Mouse (Mus musculus): ENCODE measurements around the gene Ankle1.
A peak's percentile ranks its signal among the peaks of the same experiment; 100 is the strongest.

Ankle1 gene

GRCm38 (mm10) chr8:71405401-71406098 is at the start of gene Ankle1:
TSS of gene Ankle1 (plus strand) at chr8:71406010.
- peak; percentile 99 for DNase-seq

GRCm38 (mm10) chr8:71358026-71358425 is 47.8 kb upstream of the Ankle1 start:
- DNase-seq = no peak

GRCm38 (mm10) chr8:71366771-71367528 is 38.9 kb upstream of the Ankle1 start, which contains the start of gene Use1:
TSS of gene Use1 (plus strand) at chr8:71366848.
- peak; percentile 90 to 92 for DNase-seq

- DNase-seq = no peak
Observed at GRCm38 (mm10) chr8:71367529-71368176, 38.2 kb upstream of the Ankle1 start.

- DNase-seq = no peak
Observed at GRCm38 (mm10) chr8:71368366-71368765, 37.4 kb upstream of the Ankle1 start.

GRCm38 (mm10) chr8:71369040-71369718 is 36.6 kb upstream of the Ankle1 start:
- DNase-seq = no peak

GRCm38 (mm10) chr8:71370711-71371235 is 35.0 kb upstream of the Ankle1 start:
- DNase-seq = no peak

- peak; percentile 98 to 99 for DNase-seq
Observed at GRCm38 (mm10) chr8:71371236-71371848, 34.5 kb upstream of the Ankle1 start, which contains the start of gene Ocel1. TSS of gene Ocel1 (plus strand) at chr8:71371298.

GRCm38 (mm10) chr8:71372427-71372826 is 33.4 kb upstream of the Ankle1 start:
- DNase-seq = no peak

GRCm38 (mm10) chr8:71373000-71373399 is 32.8 kb upstream of the Ankle1 start:
- no peak for DNase-seq

- DNase-seq = no peak
Observed at GRCm38 (mm10) chr8:71374616-71375206, 31.1 kb upstream of the Ankle1 start.

- DNase-seq = peak; percentile 64 to 67
Observed at GRCm38 (mm10) chr8:71375581-71376422, 30.0 kb upstream of the Ankle1 start.

GRCm38 (mm10) chr8:71376423-71377030 is 29.3 kb upstream of the Ankle1 start:
- DNase-seq = no peak

- DNase-seq = no peak
Observed at GRCm38 (mm10) chr8:71379008-71379407, 26.8 kb upstream of the Ankle1 start.

- DNase-seq = no peak
Observed at GRCm38 (mm10) chr8:71379512-71380075, 26.2 kb upstream of the Ankle1 start.

- no peak for DNase-seq
Observed at GRCm38 (mm10) chr8:71380178-71381171, 25.3 kb upstream of the Ankle1 start.

- DNase-seq = peak in 1 of 2 experiments; percentile 50
Observed at GRCm38 (mm10) chr8:71381421-71381970, 24.3 kb upstream of the Ankle1 start, which contains the start of gene Nr2f6. TSS of gene Nr2f6 (minus strand) at chr8:71381960.
